Mouse (Mus musculus): ENCODE measurements around the gene Il10rb. TPM values are rescaled to one million over a fixed set of nuclear protein-coding genes. Genes with fewer than 3 reads are reported as not detected.

The Il10rb gene
- 37.4 TPM for total RNA-seq (2023)

GRCm38 (mm10) chr16:91405640-91406584 is at the start of gene Il10rb:
TSS of gene Il10rb (plus strand) at chr16:91406164.

GRCm38 (mm10) chr16:91372577-91373472 is 33.1 kb upstream of the Il10rb start, which contains the start of gene Ifnar2:
TSS of gene Ifnar2 (plus strand) at chr16:91372783.

GRCm38 (mm10) chr16:91391421-91391820 is 14.5 kb upstream of the Il10rb start, which contains the start of gene Gm21970:
TSS of gene Gm21970 (plus strand) at chr16:91391721.

Other genes starting within 250 kb of the Il10rb start
- not detected for gene Olig2, start 180.7 kb upstream of the Il10rb start, total RNA-seq (2023)
- not detected for gene Olig1, start 136.4 kb upstream of the Il10rb start, total RNA-seq (2023)
- 41.9 TPM for gene Ifnar2, start 33.4 kb upstream of the Il10rb start, total RNA-seq (2023)
- gene Gm21970, start 14.4 kb upstream of the Il10rb start, total RNA-seq (2023): not detected
- gene Ifnar1, start 79.1 kb downstream of the Il10rb start, total RNA-seq (2023): 155 TPM
- 222 TPM for gene Ifngr2, start 140.9 kb downstream of the Il10rb start, total RNA-seq (2023)
- 25.0 TPM for gene Tmem50b, start 191.6 kb downstream of the Il10rb start, total RNA-seq (2023)
- 0.44 TPM for gene Dnajc28, start 212.9 kb downstream of the Il10rb start, total RNA-seq (2023)
- gene Gart, start 240.8 kb downstream of the Il10rb start, total RNA-seq (2023): 82.9 TPM
- 514 TPM for gene Son, start 241.3 kb downstream of the Il10rb start, total RNA-seq (2023)